Mouse (Mus musculus) intestine, postnatal 0 days (tissue): ENCODE measurements around the gene Pcsk2. TPM values are rescaled to one million over a fixed set of nuclear protein-coding genes. Genes with fewer than 3 reads are reported as not detected.

Experiments
- ATAC-seq: fragments of 200-750 bp; cut with Nextera tagmentation; 2 replicates; pipeline ENCODE4 v1.8.0; 2017; ENCODE audit warnings: mild to moderate bottlenecking, moderate TSS enrichment, moderate library complexity
- H3K27ac ChIP-seq: fragments of 300-500 bp; sonication (generic); 2 replicates; pipeline ENCODE4 v1.5.1; 2014; ENCODE audit warnings: mild to moderate bottlenecking, low read depth, low read length, moderate library complexity
- H3K27me3 ChIP-seq: fragments of 300-500 bp; sonication (generic); replicated peaks from 2 replicates; pipeline ENCODE4 v1.6.1; 2014; ENCODE audit warnings: low read length, mixed read lengths; ENCODE audit not compliant: control insufficient read depth, insufficient read depth
- H3K36me3 ChIP-seq: fragments of 300-500 bp; sonication (generic); 2 replicates; pipeline ENCODE4 v1.6.1; 2014; ENCODE audit warnings: mild to moderate bottlenecking, moderate library complexity; ENCODE audit not compliant: control insufficient read depth, insufficient read depth
- H3K4me1 ChIP-seq: fragments of 300-500 bp; sonication (generic); replicated peaks from 2 replicates; pipeline ENCODE4 v1.6.1; 2014; ENCODE audit warnings: antibody characterized with exemption, low read length, mixed read lengths; ENCODE audit not compliant: control insufficient read depth, insufficient read depth
- H3K4me2 ChIP-seq: fragments of 300-500 bp; sonication (generic); replicated peaks from 2 replicates; pipeline ENCODE4 v1.6.1; 2014; ENCODE audit warnings: low read depth, mild to moderate bottlenecking, moderate library complexity
- H3K4me3 ChIP-seq: fragments of 300-500 bp; sonication (generic); 2 replicates; pipeline ENCODE4 v1.5.1; 2014; ENCODE audit warnings: low read depth, low read length
- H3K9ac ChIP-seq: fragments of 300-500 bp; sonication (generic); 2 replicates; pipeline ENCODE4 v1.6.1; 2014; ENCODE audit warnings: mild to moderate bottlenecking, low read depth, low read length
- H3K9me3 ChIP-seq: fragments of 300-500 bp; sonication (generic); 2 replicates; pipeline ENCODE4 v1.6.1; 2016; ENCODE audit warnings: mixed run types; ENCODE audit not compliant: control insufficient read depth
- CTCF ChIP-seq: sonication (generic); IDR thresholded peaks from 2 replicates; pipeline ENCODE4 v1.5.1; 2016; ENCODE audit warnings: low read depth, mild to moderate bottlenecking, control low read depth, antibody characterized with exemption, moderate library complexity
- WGBS: fragments of 180-500 bp; shearing (Covaris S2); extraction: QIAGEN DNeasy Blood & Tissue Kit; methylation state at CpG from one replicate; pipeline ENCODE4 v1.1.7; 2014; 5-methylcytosine and 5-hydroxymethylcytosine counted together
- polyA plus RNA-seq: library from polyadenylated mRNA; unstranded; fragments of >200 nt; fragmentation: Nextera tagmentation; extraction: Ambion mirVana; gene quantifications from 2 replicates; pipeline ENCODE4 v1.2.1, GENCODE M21; 2015

Pcsk2 gene
- polyA plus RNA-seq, 1 experiment from 2014 or later, result 0.57 TPM

- Histone ChIP-seq H3K27me3 (no peaks in the 10 kb centered on the region), H3K9me3 (no peaks in the 10 kb centered on the region), H3K36me3 (no peaks in the 10 kb centered on the region; the same call in 1 of the 2 replicates), H3K27ac (no peak overlapping the region), H3K4me3 (no peak overlapping the region), H3K9ac (no peak overlapping the region), H3K4me2 (no peak overlapping the region), H3K4me1 (0 out of 2 replicates have a peak, but pooled peaks cover 9% of the 10 kb centered on the region)
- TF ChIP-seq CTCF, result no peak
- no peak for ATAC-seq
- 87% methylated on average over 6 of the region's 6 CpGs for WGBS
Measured at GRCm38 (mm10) chr2:143840895-143841294, 294.9 kb downstream of the Pcsk2 start.

GRCm38 (mm10) chr2:143841536-143841935 lies 295.6 kb downstream of the Pcsk2 start:
- H3K36me3 ChIP-seq, result no peaks in the 10 kb centered on the region; the same call in 1 of the 2 replicates
- H3K4me3 ChIP-seq, result no peak overlapping the region
- H3K27ac ChIP-seq, result no peak overlapping the region
- H3K4me1 ChIP-seq, result 0 out of 2 replicates have a peak, but pooled peaks cover 9% of the 10 kb centered on the region
- H3K9ac ChIP-seq, result no peak overlapping the region
- WGBS, result 87% methylated on average over 7 of the region's 7 CpGs
- no peak overlapping the region for H3K4me2 ChIP-seq
- no peaks in the 10 kb centered on the region for H3K9me3 ChIP-seq
- no peak for ATAC-seq
- TF ChIP-seq CTCF, result no peak
- no peaks in the 10 kb centered on the region for H3K27me3 ChIP-seq

- H3K27me3 ChIP-seq, result no peaks in the 10 kb centered on the region
- 82% methylated on average over 5 of the region's 5 CpGs for WGBS
- no peaks in the 10 kb centered on the region for H3K9me3 ChIP-seq
- H3K4me1 ChIP-seq, result 0 out of 2 replicates have a peak, but pooled peaks cover 6% of the 10 kb centered on the region
- H3K4me2 ChIP-seq, result no peak overlapping the region
- no peak for TF ChIP-seq CTCF
- H3K36me3 ChIP-seq, result no peaks in the 10 kb centered on the region; the same call in 1 of the 2 replicates
- no peak overlapping the region for H3K27ac ChIP-seq
- no peak for ATAC-seq
- no peak overlapping the region for H3K4me3 ChIP-seq
- H3K9ac ChIP-seq, result no peak overlapping the region
Measured at GRCm38 (mm10) chr2:143844779-143845178, 298.8 kb downstream of the Pcsk2 start.

GRCm38 (mm10) chr2:143846799-143847198 lies 300.8 kb downstream of the Pcsk2 start:
- peak overlapping the region; percentile 80 for H3K27ac ChIP-seq
- H3K36me3 ChIP-seq, result no peaks in the 10 kb centered on the region
- H3K27me3 ChIP-seq, result no peaks in the 10 kb centered on the region
- H3K4me1 ChIP-seq, result 0 out of 2 replicates have a peak, but pooled peaks cover 8% of the 10 kb centered on the region
- no peak overlapping the region for H3K4me3 ChIP-seq
- 30% methylated on average over 4 of the region's 4 CpGs for WGBS
- no peaks in the 10 kb centered on the region for H3K9me3 ChIP-seq
- TF ChIP-seq CTCF, result no peak
- ATAC-seq, result peak; percentile 92
- H3K4me2 ChIP-seq, result 0 out of 2 replicates have a peak overlapping the region, but pooled peaks have one; percentile 10
- H3K9ac ChIP-seq, result no peak overlapping the region; the same call in 1 of the 2 replicates

- Histone ChIP-seq H3K9me3 (no peaks in the 10 kb centered on the region), H3K9ac (no peak overlapping the region; the same call in 1 of the 2 replicates), H3K27me3 (no peaks in the 10 kb centered on the region), H3K4me2 (0 out of 2 replicates have a peak overlapping the region, but pooled peaks have one; percentile 10), H3K4me1 (0 out of 2 replicates have a peak, but pooled peaks cover 13% of the 10 kb centered on the region), H3K36me3 (no peaks in the 10 kb centered on the region), H3K27ac (peak overlapping the region; percentile 80), H3K4me3 (no peak overlapping the region)
- TF ChIP-seq CTCF, result no peak
- no peak for ATAC-seq
- 55% methylated on average over 3 of the region's 3 CpGs for WGBS
Measured at GRCm38 (mm10) chr2:143847291-143847690, 301.3 kb downstream of the Pcsk2 start.

- Histone ChIP-seq H3K4me1 (0 out of 2 replicates have a peak, but pooled peaks cover 10% of the 10 kb centered on the region), H3K27ac (peak overlapping the region; percentile 81), H3K9ac (no peak overlapping the region), H3K9me3 (no peaks in the 10 kb centered on the region), H3K4me3 (no peak overlapping the region), H3K27me3 (no peaks in the 10 kb centered on the region), H3K4me2 (peak overlapping the region; percentile 38), H3K36me3 (no peaks in the 10 kb centered on the region)
- no peak for ATAC-seq
- WGBS, result 60% methylated on average over 12 of the region's 12 CpGs
- TF ChIP-seq CTCF, result no peak
Measured at GRCm38 (mm10) chr2:143851354-143852221, 305.6 kb downstream of the Pcsk2 start.
